Mouse (Mus musculus): ENCODE results near the gene Rph3al. TPM values are rescaled to one million over a fixed set of nuclear protein-coding genes. Genes with fewer than 3 reads are reported as not detected.
A peak's percentile ranks its signal among the peaks of the same experiment; 100 is the strongest.

The Rph3al gene
- polyA plus RNA-seq, 1 experiment from 2014 or later, result 7.9 TPM

DNA sequence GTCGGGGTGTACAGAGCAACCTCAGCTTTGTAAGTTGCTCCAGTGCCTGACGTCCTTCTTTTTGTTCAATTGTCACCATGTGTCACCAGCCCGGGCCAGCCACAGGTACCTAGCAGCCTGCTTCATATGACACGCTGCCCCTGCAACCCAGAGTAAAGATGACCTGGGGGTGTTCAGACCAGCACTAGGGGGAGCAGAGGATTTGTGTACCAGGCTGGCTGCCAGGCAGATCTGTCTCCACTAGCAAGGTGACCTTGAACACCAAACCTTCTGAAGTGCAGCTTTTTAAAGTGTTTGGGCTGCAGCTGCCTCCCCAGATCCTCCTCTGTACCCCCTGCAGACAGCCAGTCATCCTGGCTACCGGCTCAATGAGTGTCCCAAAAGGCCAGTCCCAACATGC, 9.0 kb upstream of the Rph3al start:
- Histone ChIP-seq H3K4me1 (no peaks in the 10 kb centered on the region), H3K9ac (no peak overlapping the region), H3K4me2 (no peak overlapping the region), H3K36me3 (no peaks in the 10 kb centered on the region), H3K4me3 (no peak overlapping the region), H3K27me3 (no peaks in the 10 kb centered on the region), H3K9me3 (no peaks in the 10 kb centered on the region), H3K27ac (no peak overlapping the region)
- WGBS, result 46% methylated on average over 5 of the region's 5 CpGs
- ATAC-seq (ENCODE audit: borderline replicate concordance, extremely low read depth, low FRiP score, low TSS enrichment), result no peak

DNA sequence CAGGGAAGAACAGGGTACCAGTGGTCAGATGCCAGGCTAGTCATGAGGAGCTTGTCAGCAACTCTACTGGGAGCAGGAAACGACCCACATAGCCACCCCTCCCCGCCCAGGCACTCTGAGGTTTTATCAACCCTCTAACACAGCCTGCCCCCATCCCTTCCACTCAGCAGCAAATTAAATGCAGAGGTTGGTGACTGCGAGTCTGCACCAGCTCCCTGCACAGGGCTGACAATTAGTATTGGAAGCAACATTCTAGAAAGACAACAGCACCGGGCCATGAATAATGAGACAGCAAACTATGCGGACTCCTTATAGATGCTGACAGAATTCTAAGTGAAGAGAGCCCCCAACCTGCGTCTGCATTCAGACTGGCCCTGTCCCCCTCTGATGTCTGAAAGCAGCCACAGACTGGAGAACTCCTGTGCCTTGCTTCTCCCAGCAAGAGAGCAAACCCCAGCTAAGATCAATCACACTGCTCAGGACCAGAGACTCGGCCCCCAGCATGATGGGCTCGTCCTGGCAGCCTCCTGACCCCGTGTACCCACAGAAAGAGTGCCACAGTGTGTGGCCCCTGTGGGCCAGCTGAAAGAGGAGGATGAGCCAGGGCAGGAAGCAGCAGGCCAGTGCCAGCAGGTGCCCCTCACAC, 7.7 kb upstream of the Rph3al start:
- Histone ChIP-seq H3K9ac (no peak overlapping the region), H3K9me3 (no peaks in the 10 kb centered on the region), H3K27me3 (no peaks in the 10 kb centered on the region), H3K27ac (no peak overlapping the region), H3K4me1 (no peaks in the 10 kb centered on the region), H3K4me3 (no peak overlapping the region), H3K4me2 (no peak overlapping the region), H3K36me3 (no peaks in the 10 kb centered on the region)
- WGBS, result 33% methylated on average over 9 of the region's 9 CpGs
- no peak for ATAC-seq (ENCODE audit: borderline replicate concordance, extremely low read depth, low FRiP score, low TSS enrichment)

DNA sequence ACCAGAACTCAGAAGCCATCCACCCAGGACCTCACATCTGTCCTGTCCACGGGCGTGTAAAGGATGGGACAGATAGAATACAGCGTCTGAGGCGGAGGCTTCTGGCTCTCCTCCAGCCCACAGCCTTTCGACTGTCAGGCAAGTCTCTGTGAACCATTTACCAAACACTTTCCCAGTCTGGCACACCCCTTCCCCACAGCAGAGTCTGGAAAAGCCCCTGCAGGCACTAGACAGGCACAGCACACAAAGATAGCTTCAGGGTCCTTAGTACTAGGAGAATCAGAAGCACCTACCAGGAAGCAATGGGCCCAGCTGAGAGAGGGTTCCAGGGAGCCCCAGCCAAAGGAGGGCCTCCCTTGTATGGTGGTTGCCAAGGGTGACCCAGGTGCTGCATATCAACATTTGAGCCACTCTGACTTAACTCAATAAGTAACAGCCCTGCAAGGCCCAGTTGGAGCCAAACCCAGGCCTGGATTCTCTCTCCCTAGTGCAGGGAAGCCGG, 808 bp downstream of the Rph3al start:
- H3K4me2 ChIP-seq, result peak overlapping the region; percentile 43
- H3K27ac ChIP-seq, result peak overlapping the region; percentile 87
- H3K9ac ChIP-seq, result peak overlapping the region; percentile 32
- no peaks in the 10 kb centered on the region for H3K36me3 ChIP-seq
- peak; percentile 72 for ATAC-seq (ENCODE audit: borderline replicate concordance, extremely low read depth, low FRiP score, low TSS enrichment)
- H3K4me3 ChIP-seq, result peak overlapping the region; percentile 17
- 6% methylated on average over 6 of the region's 6 CpGs for WGBS
- peaks cover 52% of the 10 kb centered on the region for H3K4me1 ChIP-seq
- H3K27me3 ChIP-seq, result no peaks in the 10 kb centered on the region
- H3K9me3 ChIP-seq, result no peaks in the 10 kb centered on the region

DNA sequence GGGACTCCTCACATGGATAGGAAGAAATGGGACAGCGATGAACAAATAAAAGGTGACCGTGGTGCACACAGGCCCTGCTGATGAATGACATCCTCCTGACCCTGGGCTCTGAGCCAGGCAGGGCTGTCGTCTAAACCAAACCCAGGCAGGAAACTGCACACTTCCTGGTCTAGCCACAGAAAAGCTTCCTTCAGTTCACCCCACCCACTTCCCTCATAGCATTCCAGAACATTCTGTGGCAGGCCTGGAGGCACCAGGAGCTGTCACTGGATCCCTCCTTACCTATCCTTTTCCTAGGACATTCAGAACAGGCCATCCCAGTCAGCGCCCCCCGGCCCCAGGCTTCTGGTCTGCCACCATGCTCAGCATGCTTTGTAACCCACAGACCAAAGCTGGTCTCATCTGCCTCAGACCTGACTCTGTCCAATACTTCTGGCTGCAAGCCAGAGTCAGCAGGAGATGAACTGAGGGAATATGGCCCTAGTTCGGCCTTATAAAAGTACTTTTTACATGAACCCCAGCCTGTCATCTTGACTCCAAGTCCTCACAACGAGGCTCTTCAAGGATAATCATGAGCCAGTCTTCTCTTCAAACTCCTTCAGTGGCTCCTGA, 2.3 kb downstream of the Rph3al start:
- Histone ChIP-seq H3K9ac (no peak overlapping the region), H3K27me3 (no peaks in the 10 kb centered on the region), H3K4me3 (no peak overlapping the region), H3K27ac (peak overlapping the region; percentile 87), H3K4me2 (no peak overlapping the region), H3K36me3 (no peaks in the 10 kb centered on the region), H3K9me3 (no peaks in the 10 kb centered on the region), H3K4me1 (peaks cover 55% of the 10 kb centered on the region)
- 29% methylated on average over 7 of the region's 7 CpGs for WGBS
- ATAC-seq (ENCODE audit: borderline replicate concordance, extremely low read depth, low FRiP score, low TSS enrichment), result peak; percentile 69; the same call in 1 of the 2 replicates

DNA sequence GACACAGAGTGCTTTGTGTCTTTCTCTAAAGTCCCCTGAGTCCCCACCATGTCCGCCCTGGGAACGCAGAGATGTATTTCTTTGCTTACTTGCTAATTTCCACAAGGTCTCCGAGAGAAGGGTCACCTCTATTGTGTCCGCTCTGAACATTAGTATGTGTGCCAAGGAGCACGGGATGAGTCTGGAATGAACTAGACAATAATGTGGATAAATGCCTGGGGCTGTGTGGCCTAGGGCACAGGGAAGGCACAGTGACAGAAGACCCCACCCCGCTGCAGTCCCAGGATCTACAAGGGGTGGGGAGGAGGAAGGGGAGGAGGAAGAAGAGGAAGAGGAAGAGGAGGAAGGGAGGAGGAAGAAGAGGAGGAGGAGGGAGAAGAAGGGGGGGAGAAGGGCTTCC, 3.8 kb downstream of the Rph3al start:
- no peak for ATAC-seq (ENCODE audit: borderline replicate concordance, extremely low read depth, low FRiP score, low TSS enrichment)
- 57% methylated on average over 6 of the region's 6 CpGs for WGBS
- H3K9ac ChIP-seq, result no peak overlapping the region

GRCm38 (mm10) chr11:75933371-75933770, 4.9 kb downstream of the Rph3al start:
- ATAC-seq (ENCODE audit: borderline replicate concordance, extremely low read depth, low FRiP score, low TSS enrichment), result no peak
- Histone ChIP-seq H3K27me3 (no peaks in the 10 kb centered on the region), H3K36me3 (no peaks in the 10 kb centered on the region), H3K9me3 (no peaks in the 10 kb centered on the region), H3K27ac (peak overlapping the region; percentile 9; the same call in 1 of the 2 replicates), H3K9ac (no peak overlapping the region), H3K4me3 (no peak overlapping the region), H3K4me2 (no peak overlapping the region), H3K4me1 (peaks cover 51% of the 10 kb centered on the region)
- 68% methylated on average over 5 of the region's 5 CpGs for WGBS

More for the DNA sequence above, 3.8 kb downstream of the Rph3al start:
- peak overlapping the region; percentile 65 for H3K27ac ChIP-seq
- no peak overlapping the region for H3K4me3 ChIP-seq
- peaks cover 55% of the 10 kb centered on the region for H3K4me1 ChIP-seq
- H3K36me3 ChIP-seq, result no peaks in the 10 kb centered on the region
- H3K4me2 ChIP-seq, result no peak overlapping the region
- no peaks in the 10 kb centered on the region for H3K27me3 ChIP-seq
- no peaks in the 10 kb centered on the region for H3K9me3 ChIP-seq

DNA sequence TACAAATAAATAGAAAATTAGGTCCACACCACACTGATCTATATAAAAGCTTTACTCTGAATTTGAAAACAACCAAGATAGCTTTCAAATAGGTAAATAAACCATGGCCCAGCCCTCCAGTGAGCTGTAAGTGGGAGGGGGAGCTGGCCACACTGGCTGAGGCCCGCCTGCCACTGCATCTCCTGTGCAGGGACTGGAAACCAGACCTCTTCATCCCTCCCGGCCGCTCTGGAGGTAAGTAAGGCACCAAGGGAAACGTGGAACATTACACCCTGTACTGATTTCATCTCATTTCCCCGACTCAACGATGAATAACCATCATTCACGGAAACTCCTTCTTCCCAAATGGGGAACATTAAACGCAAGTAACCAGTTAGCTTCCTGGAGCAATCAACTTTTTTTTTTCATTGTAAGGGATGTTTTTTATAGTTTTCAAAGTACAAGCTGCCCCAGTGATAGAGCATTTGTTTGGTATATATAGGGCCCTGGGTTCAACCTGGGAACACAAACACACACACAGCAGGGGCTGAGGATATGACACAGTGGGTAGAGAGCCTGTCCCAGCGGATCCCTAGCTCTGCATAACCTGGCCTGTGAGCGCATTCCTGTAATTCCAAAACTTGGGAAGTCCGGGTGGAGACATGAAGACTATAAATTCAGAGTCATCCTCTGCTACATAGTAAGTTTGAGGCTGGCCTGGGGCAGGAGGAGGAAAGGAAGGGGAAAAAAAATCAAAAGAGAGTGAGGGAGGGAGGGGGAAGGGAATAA, 7.1 kb downstream of the Rph3al start:
- Histone ChIP-seq H3K4me3 (no peak overlapping the region), H3K36me3 (no peaks in the 10 kb centered on the region), H3K9ac (no peak overlapping the region), H3K4me1 (peaks cover 47% of the 10 kb centered on the region), H3K9me3 (no peaks in the 10 kb centered on the region), H3K27ac (no peak overlapping the region), H3K4me2 (no peak overlapping the region), H3K27me3 (no peaks in the 10 kb centered on the region)
- ATAC-seq (ENCODE audit: borderline replicate concordance, extremely low read depth, low FRiP score, low TSS enrichment), result no peak
- WGBS, result 27% methylated on average over 11 of the region's 11 CpGs

DNA sequence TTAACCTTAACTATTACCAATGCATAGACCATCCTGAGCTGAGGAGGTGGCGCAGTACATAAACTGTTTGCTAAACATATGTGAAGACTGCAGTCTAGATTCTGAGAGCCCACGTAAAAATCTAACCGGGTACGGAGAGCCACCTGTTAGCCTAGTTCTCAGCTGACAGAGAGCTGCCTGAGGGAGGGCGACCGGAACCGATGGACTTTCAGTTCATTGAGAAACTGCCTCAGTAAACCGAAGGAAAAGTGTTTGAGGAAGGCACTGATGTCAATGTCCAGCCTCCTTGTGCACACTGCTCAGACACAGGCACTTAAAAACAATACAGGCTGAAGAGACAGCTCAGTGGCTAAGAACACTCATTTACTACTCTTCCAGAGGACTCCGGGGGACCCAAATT, 8.0 kb downstream of the Rph3al start:
- 61% methylated on average over 9 of the region's 9 CpGs for WGBS
- Histone ChIP-seq H3K36me3 (no peaks in the 10 kb centered on the region), H3K4me1 (peaks cover 46% of the 10 kb centered on the region), H3K27me3 (no peaks in the 10 kb centered on the region), H3K9me3 (no peaks in the 10 kb centered on the region), H3K4me2 (no peak overlapping the region), H3K4me3 (no peak overlapping the region), H3K27ac (no peak overlapping the region), H3K9ac (no peak overlapping the region)
- ATAC-seq (ENCODE audit: borderline replicate concordance, extremely low read depth, low FRiP score, low TSS enrichment), result no peak

GRCm38 (mm10) chr11:75927881-75928280, 10.3 kb downstream of the Rph3al start:
- Histone ChIP-seq H3K9me3 (no peaks in the 10 kb centered on the region), H3K4me3 (no peak overlapping the region), H3K36me3 (no peaks in the 10 kb centered on the region), H3K4me1 (peaks cover 28% of the 10 kb centered on the region), H3K9ac (no peak overlapping the region), H3K27me3 (no peaks in the 10 kb centered on the region), H3K27ac (no peak overlapping the region), H3K4me2 (no peak overlapping the region)
- 54% methylated on average over 2 of the region's 2 CpGs for WGBS
- ATAC-seq (ENCODE audit: borderline replicate concordance, extremely low read depth, low FRiP score, low TSS enrichment), result no peak

DNA sequence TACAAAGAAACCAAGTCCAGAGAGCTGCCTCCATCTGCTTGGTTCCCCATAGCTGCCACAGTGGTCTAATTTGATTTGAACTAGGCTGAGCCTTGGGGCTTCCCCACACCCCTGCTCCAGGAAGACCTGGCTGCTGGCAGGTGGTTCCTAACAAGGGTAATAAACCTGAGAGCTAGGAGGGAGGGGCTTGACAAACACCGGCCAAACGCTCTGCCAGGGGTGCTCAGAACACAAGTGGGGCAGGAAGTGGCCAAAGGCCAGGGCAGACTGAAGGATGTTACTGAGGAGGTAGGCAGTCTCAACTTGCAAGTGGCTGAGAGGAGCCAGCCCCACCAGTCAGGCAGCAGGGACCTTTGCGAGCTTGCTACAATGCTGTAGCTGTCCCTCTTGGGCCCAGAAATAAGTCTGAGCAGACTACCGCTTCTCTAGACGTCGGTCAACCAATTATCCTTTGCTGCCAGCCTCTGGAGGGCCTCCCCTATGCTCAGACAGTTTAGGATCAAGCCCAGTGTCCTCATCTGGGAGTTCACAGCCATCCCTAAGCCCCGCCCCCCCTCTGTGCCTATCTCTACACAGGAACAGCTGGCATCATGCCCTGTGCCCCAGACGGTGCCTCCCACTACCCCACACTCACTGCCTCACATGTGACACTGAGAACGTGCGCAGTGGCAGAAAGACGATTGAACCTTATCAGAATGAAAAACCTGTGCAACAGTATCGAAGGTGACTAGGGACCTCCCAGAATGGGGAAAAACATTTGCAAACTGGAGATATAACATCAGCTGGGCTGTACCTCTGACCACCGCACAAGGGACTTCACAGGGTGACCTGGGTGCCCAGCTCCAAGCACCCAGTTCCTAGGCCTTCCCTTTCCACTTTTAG, 11.6 kb downstream of the Rph3al start:
- peak; percentile 73 for ATAC-seq (ENCODE audit: borderline replicate concordance, extremely low read depth, low FRiP score, low TSS enrichment)
- no peak overlapping the region for H3K4me3 ChIP-seq
- peaks cover 28% of the 10 kb centered on the region for H3K4me1 ChIP-seq
- H3K27me3 ChIP-seq, result no peaks in the 10 kb centered on the region
- 44% methylated on average over 13 of the region's 13 CpGs for WGBS
- H3K36me3 ChIP-seq, result no peaks in the 10 kb centered on the region
- H3K9me3 ChIP-seq, result no peaks in the 10 kb centered on the region
- no peak overlapping the region for H3K4me2 ChIP-seq
- no peak overlapping the region for H3K9ac ChIP-seq
- H3K27ac ChIP-seq, result peak overlapping the region; percentile 79

DNA sequence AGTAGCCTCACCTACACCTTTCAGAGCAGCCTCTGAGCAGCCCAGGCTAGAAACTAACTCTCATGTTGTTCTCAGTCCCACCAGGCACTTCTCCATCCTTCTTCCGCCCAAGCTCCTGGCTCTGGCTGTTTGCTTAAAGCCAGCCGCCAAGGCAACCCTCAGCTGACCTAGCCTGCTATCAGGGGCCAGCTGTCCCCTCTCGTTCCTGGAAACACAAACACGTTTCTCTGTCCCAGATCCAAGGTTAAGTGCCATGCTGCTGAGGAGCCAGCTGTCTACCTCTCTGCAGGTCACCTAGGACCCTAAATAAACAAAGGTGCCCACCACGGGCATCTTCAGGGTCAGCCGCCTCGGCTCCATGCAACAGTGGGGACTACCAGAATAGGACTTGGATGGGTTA, 12.4 kb downstream of the Rph3al start:
- Histone ChIP-seq H3K4me2 (no peak overlapping the region), H3K4me1 (peaks cover 25% of the 10 kb centered on the region), H3K27me3 (no peaks in the 10 kb centered on the region), H3K9ac (no peak overlapping the region), H3K27ac (peak overlapping the region; percentile 79), H3K9me3 (no peaks in the 10 kb centered on the region), H3K36me3 (no peaks in the 10 kb centered on the region), H3K4me3 (no peak overlapping the region)
- WGBS, result 29% methylated on average over 7 of the region's 7 CpGs
- no peak for ATAC-seq (ENCODE audit: borderline replicate concordance, extremely low read depth, low FRiP score, low TSS enrichment)
